Mouse (Mus musculus): ENCODE results near the gene Enox1.
A peak's percentile ranks its signal among the peaks of the same experiment; 100 is the strongest.

Gene Enox1

GRCm38 (mm10) chr14:77371977-77372376 lies 215.4 kb downstream of the Enox1 start:
- no peak for DNase-seq (ENCODE audit: inconsistent ontology term)

GRCm38 (mm10) chr14:77373119-77373518 lies 216.6 kb downstream of the Enox1 start:
- no peak for DNase-seq (ENCODE audit: inconsistent ontology term)

GRCm38 (mm10) chr14:77375054-77375453 lies 218.5 kb downstream of the Enox1 start:
- DNase-seq (ENCODE audit: inconsistent ontology term): no peak

- peak; percentile 74 for DNase-seq (ENCODE audit: inconsistent ontology term)
These were observed 219.1 kb downstream of the Enox1 start for GRCm38 (mm10) chr14:77375618-77376017.

GRCm38 (mm10) chr14:77376731-77377130 lies 220.2 kb downstream of the Enox1 start:
- DNase-seq (ENCODE audit: inconsistent ontology term): no peak

GRCm38 (mm10) chr14:77377439-77377838 lies 220.9 kb downstream of the Enox1 start:
- DNase-seq (ENCODE audit: inconsistent ontology term): no peak

GRCm38 (mm10) chr14:77377873-77378272 lies 221.3 kb downstream of the Enox1 start:
- no peak for DNase-seq (ENCODE audit: inconsistent ontology term)

- no peak for DNase-seq (ENCODE audit: inconsistent ontology term)
These were observed 225.0 kb downstream of the Enox1 start for GRCm38 (mm10) chr14:77381532-77381931.

- peak; percentile 76 for DNase-seq (ENCODE audit: inconsistent ontology term)
These were observed 229.1 kb downstream of the Enox1 start for GRCm38 (mm10) chr14:77385621-77386020.

- no peak for DNase-seq (ENCODE audit: inconsistent ontology term)
These were observed 231.3 kb downstream of the Enox1 start for GRCm38 (mm10) chr14:77387877-77388276.

- no peak for DNase-seq (ENCODE audit: inconsistent ontology term)
These were observed 232.7 kb downstream of the Enox1 start for GRCm38 (mm10) chr14:77389276-77389675.

- no peak for DNase-seq (ENCODE audit: inconsistent ontology term)
These were observed 235.9 kb downstream of the Enox1 start for GRCm38 (mm10) chr14:77392476-77392875.

GRCm38 (mm10) chr14:77406241-77407114 lies 249.9 kb downstream of the Enox1 start:
- DNase-seq (ENCODE audit: inconsistent ontology term): peak; percentile 73

GRCm38 (mm10) chr14:77409271-77409940 lies 252.8 kb downstream of the Enox1 start:
- DNase-seq (ENCODE audit: inconsistent ontology term): no peak

- DNase-seq (ENCODE audit: inconsistent ontology term): no peak
These were observed 253.8 kb downstream of the Enox1 start for GRCm38 (mm10) chr14:77410354-77410753.

GRCm38 (mm10) chr14:77413106-77413505 lies 256.5 kb downstream of the Enox1 start:
- no peak for DNase-seq (ENCODE audit: inconsistent ontology term)

GRCm38 (mm10) chr14:77416358-77416757 lies 259.8 kb downstream of the Enox1 start:
- no peak for DNase-seq (ENCODE audit: inconsistent ontology term)

GRCm38 (mm10) chr14:77421031-77421430 lies 264.5 kb downstream of the Enox1 start:
- peak; percentile 39 for DNase-seq (ENCODE audit: inconsistent ontology term)

GRCm38 (mm10) chr14:77423194-77423593 lies 266.6 kb downstream of the Enox1 start:
- peak; percentile 33 for DNase-seq (ENCODE audit: inconsistent ontology term)

GRCm38 (mm10) chr14:77439426-77439825 lies 282.9 kb downstream of the Enox1 start:
- DNase-seq (ENCODE audit: inconsistent ontology term): no peak

- DNase-seq (ENCODE audit: inconsistent ontology term): no peak
These were observed 284.2 kb downstream of the Enox1 start for GRCm38 (mm10) chr14:77440805-77441204.

- no peak for DNase-seq (ENCODE audit: inconsistent ontology term)
These were observed 285.0 kb downstream of the Enox1 start for GRCm38 (mm10) chr14:77441541-77441940.

GRCm38 (mm10) chr14:77448001-77448400 lies 291.4 kb downstream of the Enox1 start:
- no peak for DNase-seq (ENCODE audit: inconsistent ontology term)
